Mouse (Mus musculus) limb, embryonic 14.5 days (tissue): ENCODE data around the gene Gm20777. TPM values are rescaled to one million over a fixed set of nuclear protein-coding genes. Genes with fewer than 3 reads are reported as not detected.
"Not testable (repeated sequence)": the region's sequence is repeated elsewhere in the genome, so short reads cannot be mapped to it uniquely, and the experiment has no call there.

Experiments used
- ATAC-seq: fragments of 200-750 bp; cut with Nextera tagmentation; 2 replicates; pipeline ENCODE4 v1.8.0; 2017; ENCODE audit warnings: low read depth, moderate number of reproducible peaks, moderate TSS enrichment; ENCODE audit not compliant: low FRiP score
- DNase-seq: peaks from one replicate; pipeline ENCODE4 v3.0.0-alpha.2; 2015; ENCODE audit warnings: low spot score
- H3K27ac ChIP-seq: fragments of 300-500 bp; sonication (generic); replicated peaks from 2 replicates; pipeline ENCODE4 v1.5.1; 2014; ENCODE audit warnings: low read depth, mild to moderate bottlenecking, low read length, moderate library complexity, mixed read lengths
- H3K27me3 ChIP-seq: fragments of 300-500 bp; sonication (generic); 2 replicates; pipeline ENCODE4 v1.6.1; 2014; ENCODE audit warnings: low read length, mixed read lengths; ENCODE audit not compliant: control insufficient read depth, insufficient read depth
- H3K36me3 ChIP-seq: fragments of 300-500 bp; sonication (generic); 2 replicates; pipeline ENCODE4 v1.6.1; 2014; ENCODE audit warnings: mild to moderate bottlenecking, low read length, moderate library complexity, mixed read lengths; ENCODE audit not compliant: control insufficient read depth, insufficient read depth
- H3K4me1 ChIP-seq: fragments of 300-500 bp; sonication (generic); 2 replicates; pipeline ENCODE4 v1.6.1; 2014; ENCODE audit warnings: antibody characterized with exemption, low read length, mixed read lengths; ENCODE audit not compliant: control insufficient read depth, insufficient read depth
- H3K4me2 ChIP-seq: fragments of 300-500 bp; sonication (generic); replicated peaks from 2 replicates; pipeline ENCODE4 v1.6.1; 2014; ENCODE audit warnings: low read depth, mild to moderate bottlenecking, low read length, moderate library complexity; ENCODE audit not compliant: severe bottlenecking
- H3K4me3 ChIP-seq: fragments of 300-500 bp; sonication (generic); replicated peaks from 2 replicates; pipeline ENCODE4 v1.5.1; 2014; ENCODE audit warnings: low read length
- H3K9ac ChIP-seq: fragments of 300-500 bp; sonication (generic); 2 replicates; pipeline ENCODE4 v1.6.1; 2014; ENCODE audit warnings: mild to moderate bottlenecking, low read depth, low read length, moderate library complexity; ENCODE audit not compliant: severe bottlenecking
- H3K9me3 ChIP-seq: fragments of 300-500 bp; sonication (generic); 2 replicates; pipeline ENCODE4 v1.6.1; 2016; ENCODE audit warnings: low read length; ENCODE audit not compliant: control insufficient read depth
- WGBS: fragments of 180-500 bp; shearing (Covaris S2); extraction: QIAGEN DNeasy Blood & Tissue Kit; methylation state at CpG from one replicate; pipeline ENCODE4 v1.1.7; 2014; 5-methylcytosine and 5-hydroxymethylcytosine counted together
- polyA plus RNA-seq, 2 experiments: library from polyadenylated mRNA; depleted of rRNA in 1 of 2; stranded (reverse) in 1 of 2; unstranded in 1 of 2; fragments of >200 nt; fragmentation: Nextera tagmentation in 1 of 2; extraction: Ambion mirVana in 1 of 2; gene quantifications; 2 replicates each; pipeline versions ENCODE4 v1.2.1 to v1.2.3; 2012 to 2014

The Gm20777 gene
- not detected in 2 replicates for polyA plus RNA-seq (2012; rRNA removed)
- not detected in 2 replicates for polyA plus RNA-seq (2014; fragmentation: Nextera tagmentation; extraction: Ambion mirVana)

GRCm38 (mm10) chrY:10752350-10752749, at the start of gene Gm20777:
Gm20777 (minus strand) TSS chrY:10752450.
- not testable (repeated sequence) for H3K4me2 ChIP-seq, H3K9ac ChIP-seq, H3K27ac ChIP-seq, DNase-seq, H3K9me3 ChIP-seq, H3K4me1 ChIP-seq, H3K36me3 ChIP-seq, ATAC-seq, H3K27me3 ChIP-seq, H3K4me3 ChIP-seq

GRCm38 (mm10) chrY:10709551-10709950, 42.7 kb downstream of the Gm20777 start:
- DNase-seq, H3K9me3 ChIP-seq, H3K36me3 ChIP-seq, H3K27me3 ChIP-seq, H3K4me1 ChIP-seq, H3K4me2 ChIP-seq, ATAC-seq, H3K4me3 ChIP-seq, H3K27ac ChIP-seq, H3K9ac ChIP-seq: not testable (repeated sequence)
- no CpG with 5 or more reads among the region's 5 CpGs for whole genome bisulfite sequencing

DNA sequence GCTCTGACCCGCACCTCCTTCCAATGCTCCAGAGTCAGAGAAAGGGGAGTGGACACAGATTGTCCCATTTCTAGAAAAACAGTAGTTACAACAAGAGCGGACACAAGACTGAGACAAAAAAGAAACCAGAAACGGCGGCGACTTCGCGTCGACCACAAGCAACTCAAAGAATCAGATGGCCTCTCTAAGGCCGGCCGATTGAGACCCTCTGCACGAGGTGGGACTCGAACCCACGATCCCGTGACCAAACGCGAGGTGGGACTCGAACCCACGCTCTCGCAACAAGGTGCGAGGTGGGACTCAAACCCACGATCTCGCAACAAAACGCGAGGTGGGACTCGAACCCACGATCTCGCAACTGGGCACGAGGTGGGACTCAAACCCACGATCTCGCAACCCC, 43.5 kb downstream of the Gm20777 start:
- not testable (repeated sequence) for H3K9me3 ChIP-seq, H3K4me1 ChIP-seq, H3K9ac ChIP-seq, H3K27me3 ChIP-seq, H3K27ac ChIP-seq, DNase-seq, H3K4me3 ChIP-seq, H3K36me3 ChIP-seq, H3K4me2 ChIP-seq, ATAC-seq
- WGBS = 89% methylated on average over 21 of the region's 30 CpGs

DNA sequence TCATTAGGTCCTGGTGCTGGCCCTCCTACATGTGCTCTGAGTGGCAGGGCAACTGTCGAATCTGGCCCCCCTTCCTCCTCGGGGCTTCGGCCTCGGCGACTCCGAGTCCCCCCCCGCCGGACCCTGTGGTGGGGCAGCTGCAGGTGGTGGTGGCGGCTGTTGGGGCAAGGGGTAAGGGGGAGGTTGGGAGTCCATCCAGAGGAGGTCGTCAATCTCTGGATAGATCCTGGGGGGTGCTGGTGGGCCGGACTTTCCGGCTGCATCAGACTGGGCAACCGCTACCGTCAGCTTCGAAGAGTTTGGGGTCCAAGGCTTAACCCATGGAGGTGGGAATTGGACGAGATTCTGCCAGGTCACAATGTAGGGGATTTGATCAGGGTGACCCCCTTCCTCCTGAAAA, 44.0 kb downstream of the Gm20777 start:
- 90% methylated on average over 16 of the region's 16 CpGs for WGBS
- not testable (repeated sequence) for H3K9ac ChIP-seq, H3K9me3 ChIP-seq, H3K4me3 ChIP-seq, DNase-seq, H3K36me3 ChIP-seq, H3K27ac ChIP-seq, H3K4me1 ChIP-seq, H3K4me2 ChIP-seq, ATAC-seq, H3K27me3 ChIP-seq

DNA sequence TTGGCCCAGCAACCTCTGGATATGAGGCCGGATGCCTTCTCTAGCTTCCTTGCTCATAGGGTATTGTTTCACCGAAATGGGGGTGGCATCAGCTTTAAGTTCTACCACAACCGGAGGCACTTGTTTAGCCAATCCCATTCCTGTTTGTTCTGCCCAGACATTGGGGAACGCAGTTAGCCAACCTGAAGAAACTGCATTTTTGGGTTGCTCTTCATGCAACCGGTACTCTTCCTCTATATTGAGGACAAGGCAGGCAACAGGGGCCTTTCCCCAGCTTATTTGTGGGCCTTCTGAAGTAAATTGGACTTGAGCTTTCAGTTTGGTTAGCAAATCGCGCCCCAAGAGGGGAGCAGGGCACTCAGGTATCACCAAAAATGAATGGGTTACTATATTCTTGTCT, 45.6 kb downstream of the Gm20777 start:
- DNase-seq, H3K27ac ChIP-seq, H3K4me1 ChIP-seq, H3K4me2 ChIP-seq, H3K9ac ChIP-seq, H3K36me3 ChIP-seq, H3K9me3 ChIP-seq, H3K27me3 ChIP-seq, ATAC-seq, H3K4me3 ChIP-seq: not testable (repeated sequence)
- WGBS = 93% methylated on average over 4 of the region's 7 CpGs

Other genes with a start within 250 kb of the Gm20777 start
- not detected in 2 replicates for gene Gm20737, start 216.4 kb downstream of the Gm20777 start, polyA plus RNA-seq (2012; rRNA removed)
- gene Gm20737, start 216.4 kb downstream of the Gm20777 start, polyA plus RNA-seq (2014; fragmentation: Nextera tagmentation; extraction: Ambion mirVana) = not detected in 2 replicates
- gene Gm21775, start 199.0 kb downstream of the Gm20777 start, polyA plus RNA-seq (2012; rRNA removed) = not detected in 2 replicates
- gene Gm21775, start 199.0 kb downstream of the Gm20777 start, polyA plus RNA-seq (2014; fragmentation: Nextera tagmentation; extraction: Ambion mirVana) = not detected in 2 replicates
- gene Gm21900, start 136.1 kb downstream of the Gm20777 start, polyA plus RNA-seq (2012; rRNA removed) = not detected in 2 replicates
- not detected in 2 replicates for gene Gm21900, start 136.1 kb downstream of the Gm20777 start, polyA plus RNA-seq (2014; fragmentation: Nextera tagmentation; extraction: Ambion mirVana)